ENCODE assay signal across 28 mouse cellular contexts in genomic region chr3:40938189-40938588, GRCm38 (mm10). TPM values are rescaled to one million over a fixed set of nuclear protein-coding genes. Genes with fewer than 3 reads are reported as not detected.
"Had no signal": no experiment of that assay in that cellular context is flagged by ENCODE, and none has a peak within 500 bp of the region (broad histone marks: within the 10 kb centered on the region; RNA-seq: fewer than 3 reads in every experiment).

No protein-coding gene starts in this region.

- DNase-seq: gastrocnemius, postnatal 14 days; gastrocnemius, postnatal 36 days; heart, adult 18-20 months; heart, postnatal 14 days; heart, postnatal 36 days; kidney, adult 18-20 months; kidney, adult 8-10 months; kidney, postnatal 10 days; kidney, postnatal 25 days; kidney, postnatal 4 days; liver had no signal

- ATAC-seq: hindbrain, embryonic 16.5 days; inflammation-experienced regulatory T-cells, adult 6 months; intestine, embryonic 15.5 days; intestine, postnatal 0 days; liver, embryonic 12.5 days had no signal

- H3K4me1 ChIP-seq: heart, embryonic 13.5 days; heart, embryonic 15.5 days; intestine, embryonic 15.5 days; limb, embryonic 10.5 days; limb, embryonic 12.5 days; liver, embryonic 12.5 days had no signal

- H3K4me2 ChIP-seq: heart, embryonic 11.5 days; heart, embryonic 13.5 days; heart, embryonic 15.5 days; hindbrain, embryonic 14.5 days; intestine, embryonic 15.5 days; limb, embryonic 12.5 days; liver, embryonic 12.5 days had no signal

- H3K4me3 ChIP-seq: heart, embryonic 13.5 days; heart, embryonic 15.5 days; intestine, embryonic 15.5 days; layer of hippocampus, adult 2 months; left cerebral cortex, adult 2 months; limb, embryonic 10.5 days; limb, embryonic 12.5 days; liver, embryonic 12.5 days had no signal

- H3K36me3 ChIP-seq: intestine, embryonic 15.5 days; limb, embryonic 10.5 days had no signal

- H3K9ac ChIP-seq: heart, embryonic 13.5 days; heart, embryonic 15.5 days; hindbrain, embryonic 14.5 days; intestine, embryonic 15.5 days; limb, embryonic 12.5 days; liver, embryonic 12.5 days; liver, embryonic 14.5 days had no signal

- H3K27ac ChIP-seq: heart, embryonic 13.5 days; heart, embryonic 15.5 days; hindbrain, embryonic 14.5 days; intestine, embryonic 15.5 days; layer of hippocampus, adult 2 months; left cerebral cortex, adult 2 months; limb, embryonic 10.5 days; limb, embryonic 12.5 days; liver, embryonic 12.5 days; liver, embryonic 14.5 days had no signal

- H3K9me3 ChIP-seq: heart, embryonic 13.5 days; heart, embryonic 15.5 days; intestine, embryonic 15.5 days; limb, embryonic 10.5 days; limb, embryonic 12.5 days; liver, embryonic 12.5 days had no signal

- H3K27me3 ChIP-seq: heart, embryonic 13.5 days; heart, embryonic 15.5 days; intestine, embryonic 15.5 days; limb, embryonic 12.5 days; liver, embryonic 12.5 days had no signal

RNA-seq across cellular contexts. Expression of gene 1700034I23Rik, which starts 35.8 kb away (rescaled TPM):
- total RNA-seq: gastrocnemius, adult 8-10 months; heart, postnatal 14 days; heart, postnatal 36 days; hematopoietic stem cell, adult 5-6 weeks; left cerebral cortex, adult 2 months had no signal
- polyA plus RNA-seq: kidney, embryonic 14.5 days; limb, embryonic 10.5 days; liver, embryonic 12.5 days had no signal
